Mouse (Mus musculus) myocyte (in vitro differentiated cells): ENCODE data around the gene D1Pas1.

ENCODE experiments used
- CEBPB ChIP-seq: IDR thresholded peaks from 2 replicates; pipeline ENCODE4 v1.6.1; 2011; ENCODE audit warnings: mild to moderate bottlenecking, moderate library complexity; ENCODE audit not compliant: poor library complexity, insufficient read depth, severe bottlenecking
- E2F4 ChIP-seq: IDR thresholded peaks from one replicate; pipeline ENCODE4 v1.6.1; 2011; ENCODE audit warnings: mild to moderate bottlenecking, control low read depth, moderate library complexity; ENCODE audit not compliant: insufficient read depth
- MAX ChIP-seq: IDR thresholded peaks from one replicate; pipeline ENCODE4 v1.6.1; 2011; ENCODE audit warnings: low read depth, mild to moderate bottlenecking, control low read depth
- MYOD1 ChIP-seq, 3 experiments: IDR thresholded peaks; one replicate each; pipeline ENCODE4 v1.6.1; 2011; ENCODE audit warnings: control low read depth in 2 of 3, low read depth in 2 of 3, mild to moderate bottlenecking in 2 of 3, moderate library complexity in 1 of 3; ENCODE audit not compliant: insufficient read length in 2 of 3, control insufficient read depth in 1 of 3
- MYOG ChIP-seq, 3 experiments: IDR thresholded peaks; one replicate each; pipeline ENCODE4 v1.6.1; 2011; ENCODE audit warnings: control low read depth in 2 of 3, low read depth in 2 of 3, mild to moderate bottlenecking in 2 of 3; ENCODE audit not compliant: insufficient read length in 2 of 3, control insufficient read depth in 1 of 3, insufficient read depth in 1 of 3
- POLR2A ChIP-seq: IDR thresholded peaks from one replicate; pipeline ENCODE4 v1.6.1; 2011; ENCODE audit warnings: low read depth, mild to moderate bottlenecking, control low read depth, moderate library complexity; ENCODE audit not compliant: insufficient read length
- POLR2AphosphoS2 ChIP-seq: IDR thresholded peaks from one replicate; pipeline ENCODE4 v1.6.1; 2011; ENCODE audit warnings: low read depth, control low read depth; ENCODE audit not compliant: insufficient read length
- REST ChIP-seq: IDR thresholded peaks from one replicate; pipeline ENCODE4 v1.6.1; 2011; ENCODE audit warnings: mild to moderate bottlenecking, control low read depth, moderate library complexity; ENCODE audit not compliant: insufficient read depth, insufficient read length
- TCF12 ChIP-seq: IDR thresholded peaks from one replicate; pipeline ENCODE4 v1.6.1; 2011; ENCODE audit warnings: mild to moderate bottlenecking, control low read depth; ENCODE audit not compliant: poor library complexity, insufficient read depth, severe bottlenecking
- USF1 ChIP-seq: IDR thresholded peaks from one replicate; pipeline ENCODE4 v1.6.1; 2011; ENCODE audit warnings: low read depth, mild to moderate bottlenecking, control low read depth, moderate library complexity

GRCm38 (mm10) chr1:186967926-186968325 is 710 bp downstream of the D1Pas1 start:
- TF ChIP-seq POLR2A: no peak
- TF ChIP-seq USF1: no peak
- TF ChIP-seq MAX: no peak
- TF ChIP-seq REST: no peak
- no peak for TF ChIP-seq TCF12
- no peak for TF ChIP-seq MYOG (IDR thresholded peaks at IDR 0.05; ENCODE audit: control insufficient read depth in 1 of 3, insufficient read depth in 1 of 3, insufficient read length in 2 of 3, low read depth in 2 of 3)
- no peak for TF ChIP-seq POLR2AphosphoS2
- no peak for TF ChIP-seq MYOD1 (IDR thresholded peaks at IDR 0.05; ENCODE audit: control insufficient read depth in 1 of 3, insufficient read length in 2 of 3, low read depth in 2 of 3)
- TF ChIP-seq CEBPB: no peak
- TF ChIP-seq E2F4: no peak
